Mouse (Mus musculus) lung, adult 2 months (tissue): Measurements from ENCODE around the gene Kcnip1. TPM values are rescaled to one million over a fixed set of nuclear protein-coding genes. Genes with fewer than 3 reads are reported as not detected.

Source experiments
- DNase-seq: peaks from one replicate; pipeline ENCODE4 v3.0.0; 2022
- H3K4me1 ChIP-seq: fragments of 200-500 bp; 2 replicates; pipeline ENCODE4 v1.6.1; 2011; ENCODE audit warnings: low read length; ENCODE audit not compliant: control insufficient read depth, insufficient read depth
- H3K4me3 ChIP-seq: fragments of 200-500 bp; replicated peaks from 2 replicates; pipeline ENCODE3; 2011; ENCODE audit warnings: low read depth, mild to moderate bottlenecking, control low read depth, low read length; ENCODE audit errors: extremely low read depth
- CTCF ChIP-seq: fragments of 200-500 bp; IDR thresholded peaks from 2 replicates; pipeline ENCODE4 v1.5.1; 2011; ENCODE audit warnings: mild to moderate bottlenecking, low read length, control low read depth; ENCODE audit not compliant: insufficient read depth
- POLR2A ChIP-seq: fragments of 200-500 bp; IDR thresholded peaks from 2 replicates; pipeline ENCODE4 v1.6.1; 2011; ENCODE audit warnings: low read depth, mild to moderate bottlenecking, control low read depth, low read length, borderline replicate concordance; ENCODE audit errors: extremely low read depth
- WGBS: fragments of 180-500 bp; shearing (Covaris S2); methylation state at CpG from one replicate; pipeline ENCODE4 v1.1.7; 2018; 5-methylcytosine and 5-hydroxymethylcytosine counted together
- polyA plus RNA-seq: library from polyadenylated mRNA; depleted of rRNA; stranded (reverse); fragments of >200 nt; gene quantifications from 2 replicates; pipeline ENCODE4 v1.2.3, GENCODE M21; 2012

Gene Kcnip1
- polyA plus RNA-seq, 1 experiment, result 0.13 TPM

DNA sequence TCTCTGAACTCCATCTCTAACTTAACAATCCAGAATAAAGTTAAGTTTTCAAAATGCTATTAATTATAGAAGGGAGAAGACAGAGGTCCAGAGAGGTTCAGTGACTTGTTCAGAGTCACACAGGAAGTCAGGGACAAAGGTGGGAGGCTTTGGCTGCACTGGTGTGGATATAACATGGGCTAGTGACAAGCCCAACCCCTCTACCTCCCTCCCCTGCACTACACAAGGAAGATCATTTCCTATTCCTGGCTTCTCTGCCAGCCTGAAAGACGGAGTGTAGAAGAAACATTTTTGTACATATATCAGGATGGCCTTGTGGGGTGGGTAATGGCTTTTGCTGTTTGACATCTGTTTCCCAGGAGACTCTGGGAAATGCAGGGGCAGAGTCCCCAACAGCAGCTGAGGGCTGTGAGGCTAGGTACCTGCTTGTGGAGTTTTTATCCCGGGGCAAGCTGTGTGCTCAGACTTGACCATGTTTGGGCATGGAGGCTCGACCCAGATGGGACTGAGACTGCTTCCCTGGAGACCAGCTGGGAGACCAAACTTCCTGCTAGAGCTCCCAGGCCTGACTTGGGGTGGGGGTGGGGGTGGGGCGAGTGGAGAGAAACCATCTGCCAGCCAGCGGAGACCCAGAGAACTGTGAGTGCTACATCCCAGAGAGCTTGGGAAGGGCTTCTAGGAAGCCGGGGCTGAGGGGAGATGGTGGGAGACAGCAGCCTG, 30.1 kb downstream of the Kcnip1 start, which contains the start of gene Kcnmb1:
Kcnmb1 (plus strand) TSS at position 326 of the 720 bp plus-strand sequence.
- 21% methylated on average over 6 of the region's 6 CpGs for WGBS
- no peak for DNase-seq
- no peak within 1 kb of the TSS for H3K4me3 ChIP-seq
- TF ChIP-seq CTCF, result no peak
- 0 out of 2 replicates have a peak, but pooled peaks have one; percentile 4 for TF ChIP-seq POLR2A
- H3K4me1 ChIP-seq, result no peaks in the 10 kb centered on the region

- WGBS, result 30% methylated on average over 6 of the region's 7 CpGs
- Histone ChIP-seq H3K4me1 (no peaks in the 10 kb centered on the region), H3K4me3 (no peak overlapping the region)
- TF ChIP-seq POLR2A (no peak), CTCF (no peak)
- no peak for DNase-seq
These were observed 30.8 kb downstream of the Kcnip1 start for GRCm38 (mm10) chr11:33962178-33962577.

GRCm38 (mm10) chr11:33958713-33959112, 34.2 kb downstream of the Kcnip1 start:
- peak; percentile 28 for DNase-seq
- 74% methylated on average over 8 of the region's 8 CpGs for WGBS

DNA sequence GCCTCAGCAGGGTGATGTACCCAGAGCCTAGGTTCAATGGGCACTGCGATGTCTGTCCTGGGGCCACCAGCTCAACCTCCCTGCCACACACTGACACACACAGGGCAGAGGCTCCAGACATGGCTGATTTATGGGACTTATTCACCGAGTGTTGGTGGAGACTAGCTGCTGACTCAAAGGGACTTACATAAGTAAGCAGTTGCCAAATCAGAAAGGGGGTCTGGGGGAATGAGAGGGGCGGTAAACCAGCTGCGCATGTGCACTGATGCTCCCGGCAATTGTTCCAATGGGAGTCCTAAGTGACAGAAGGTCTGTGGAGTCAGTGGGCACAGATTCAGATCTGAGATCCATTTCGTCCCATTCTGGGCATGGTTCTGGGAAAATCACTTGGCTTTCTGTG, 35.4 kb downstream of the Kcnip1 start:
- no peak for DNase-seq
- no peak for TF ChIP-seq POLR2A
- TF ChIP-seq CTCF, result no peak
- Histone ChIP-seq H3K4me1 (no peaks in the 10 kb centered on the region), H3K4me3 (no peak overlapping the region)
- WGBS, result 88% methylated on average over 6 of the region's 6 CpGs

More at GRCm38 (mm10) chr11:33958713-33959112, 34.2 kb downstream of the Kcnip1 start:
- Histone ChIP-seq H3K4me3 (no peak overlapping the region), H3K4me1 (no peaks in the 10 kb centered on the region)
- TF ChIP-seq POLR2A (no peak), CTCF (no peak)

- H3K4me3 ChIP-seq, result no peak overlapping the region
- 75% methylated on average over 5 of the region's 5 CpGs for WGBS
- H3K4me1 ChIP-seq, result no peaks in the 10 kb centered on the region
- no peak for DNase-seq
- TF ChIP-seq CTCF (no peak), POLR2A (no peak)
These were observed 36.3 kb downstream of the Kcnip1 start for GRCm38 (mm10) chr11:33956623-33957022.

GRCm38 (mm10) chr11:33955982-33956381, 37.0 kb downstream of the Kcnip1 start:
- H3K4me1 ChIP-seq, result no peaks in the 10 kb centered on the region
- H3K4me3 ChIP-seq, result no peak overlapping the region
- WGBS, result 76% methylated on average over 4 of the region's 4 CpGs
- TF ChIP-seq CTCF (no peak), POLR2A (no peak)
- DNase-seq, result no peak

- TF ChIP-seq CTCF (no peak), POLR2A (no peak)
- no peak overlapping the region for H3K4me3 ChIP-seq
- WGBS, result 59% methylated on average over 8 of the region's 8 CpGs
- no peak for DNase-seq
- no peaks in the 10 kb centered on the region for H3K4me1 ChIP-seq
These were observed 41.0 kb downstream of the Kcnip1 start for GRCm38 (mm10) chr11:33951684-33952625.

DNA sequence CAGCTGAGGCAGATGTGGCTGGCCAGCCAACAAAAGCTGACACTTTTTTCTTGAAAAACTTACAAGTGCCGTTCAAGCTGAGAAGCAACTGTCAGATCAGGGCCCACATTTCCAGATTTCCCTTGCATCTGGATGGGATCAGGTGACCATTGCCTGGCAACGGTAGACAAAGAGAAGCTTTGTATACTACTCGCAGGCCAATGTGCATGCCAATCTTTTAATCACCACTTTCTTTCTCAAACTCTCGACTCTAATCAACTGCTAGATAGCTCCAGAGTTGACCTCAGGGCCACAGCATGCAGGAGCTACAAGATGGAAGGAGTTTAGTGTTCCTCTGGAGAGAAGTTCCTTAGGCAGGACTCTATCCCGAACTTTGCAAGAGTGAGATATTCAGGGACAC, 41.8 kb downstream of the Kcnip1 start:
- TF ChIP-seq CTCF (no peak), POLR2A (no peak)
- no peak for DNase-seq
- no peaks in the 10 kb centered on the region for H3K4me1 ChIP-seq
- WGBS, result 57% methylated on average over 5 of the region's 5 CpGs
- H3K4me3 ChIP-seq, result no peak overlapping the region

- WGBS, result 56% methylated on average over 4 of the region's 4 CpGs
- TF ChIP-seq POLR2A, result no peak
- no peak for TF ChIP-seq CTCF
- H3K4me3 ChIP-seq, result no peak overlapping the region
- H3K4me1 ChIP-seq, result no peaks in the 10 kb centered on the region
- DNase-seq, result no peak
These were observed 46.5 kb downstream of the Kcnip1 start for GRCm38 (mm10) chr11:33946501-33946900.

DNA sequence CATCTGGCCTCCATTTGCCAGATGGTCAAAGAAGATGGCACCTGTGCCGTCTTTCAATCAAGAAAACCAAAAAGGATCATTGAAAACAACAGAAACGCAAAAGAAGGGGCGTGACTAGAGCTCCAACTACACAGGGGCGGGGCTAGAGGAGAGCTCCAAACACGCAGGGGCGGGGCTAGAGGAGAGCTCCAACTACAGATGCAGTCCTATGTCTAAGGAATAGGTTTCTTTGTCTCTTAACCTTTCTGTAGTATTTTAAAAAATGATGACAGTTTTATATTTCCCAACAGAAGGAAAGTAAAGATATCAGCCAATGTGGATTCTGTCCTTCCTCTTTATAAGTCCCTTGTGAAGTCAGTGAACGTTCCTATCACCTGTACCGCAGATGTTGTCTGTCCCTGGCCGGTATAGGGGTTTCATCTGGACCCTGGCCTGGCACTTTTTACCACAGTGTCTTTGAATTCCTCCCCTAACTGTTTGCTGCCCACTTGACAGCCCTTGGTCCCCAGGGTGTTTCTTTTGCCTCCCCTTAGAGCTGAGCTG, 48.1 kb downstream of the Kcnip1 start:
- no peak for DNase-seq
- Histone ChIP-seq H3K4me1 (no peaks in the 10 kb centered on the region), H3K4me3 (no peak overlapping the region)
- TF ChIP-seq CTCF, result no peak
- TF ChIP-seq POLR2A, result no peak
- WGBS, result 85% methylated on average over 9 of the region's 9 CpGs
